Mouse (Mus musculus) liver, adult 2 months (tissue): ENCODE measurements around the gene Sipa1l3.

Experiments
- CTCF ChIP-seq: fragments of 200-500 bp; IDR thresholded peaks from 2 replicates; pipeline ENCODE4 v1.5.1; 2011; ENCODE audit warnings: low read depth, low read length, control low read depth
- POLR2A ChIP-seq: fragments of 200-500 bp; IDR thresholded peaks from 2 replicates; pipeline ENCODE4 v1.6.1; 2011; ENCODE audit warnings: low read length, control low read depth; ENCODE audit not compliant: insufficient read depth; ENCODE audit errors: extremely low read depth

- TF ChIP-seq CTCF (no peak), POLR2A (no peak)
Observed at GRCm38 (mm10) chr7:29343746-29344145, 174.7 kb downstream of the Sipa1l3 start.
